Mouse (Mus musculus) megakaryocyte-erythroid progenitor cell, adult 5-6 weeks (primary cell): ENCODE results near the gene Btbd9. TPM values are rescaled to one million over a fixed set of nuclear protein-coding genes. Genes with fewer than 3 reads are reported as not detected.
"Not testable (repeated sequence)": the region's sequence is repeated elsewhere in the genome, so short reads cannot be mapped to it uniquely, and the experiment has no call there.

Experiments used
- ATAC-seq: replicated peaks from 2 replicates; pipeline ENCODE4 v1.8.0; 2016; ENCODE audit warnings: mild to moderate bottlenecking, inconsistent platforms; ENCODE audit not compliant: severe bottlenecking, poor library complexity, low FRiP score, low TSS enrichment
- total RNA-seq, 2 experiments: library from RNA; stranded (forward) in 1 of 2; stranded (reverse) in 1 of 2; fragments of 200-1000, 215-1000 nt in 1 of 2; fragments of >200 nt in 1 of 2; fragmentation: Nextera tagmentation in 1 of 2; gene quantifications; 2 replicates each; pipeline ENCODE4 v1.2.3; 2014 to 2017

Btbd9 gene
- total RNA-seq, 2 experiments from 2014 or later = 8.5 to 19.8 TPM

DNA sequence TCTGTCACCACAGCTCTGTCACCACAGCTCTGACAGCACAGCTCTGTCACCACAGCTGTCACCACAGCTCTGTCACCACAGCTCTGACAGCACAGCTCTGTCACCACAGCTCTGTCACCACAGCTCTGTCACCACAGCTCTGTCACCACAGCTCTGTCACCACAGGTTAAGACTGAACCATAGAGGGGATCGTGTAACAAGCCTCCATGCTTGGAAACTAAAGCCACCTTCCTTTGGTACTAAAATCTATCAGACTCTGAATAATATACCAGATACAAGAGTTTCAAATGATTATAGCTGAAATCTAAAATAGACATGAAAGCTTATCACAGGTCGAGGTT is 57.1 kb downstream of the Btbd9 start:
- not testable (repeated sequence) for ATAC-seq

DNA sequence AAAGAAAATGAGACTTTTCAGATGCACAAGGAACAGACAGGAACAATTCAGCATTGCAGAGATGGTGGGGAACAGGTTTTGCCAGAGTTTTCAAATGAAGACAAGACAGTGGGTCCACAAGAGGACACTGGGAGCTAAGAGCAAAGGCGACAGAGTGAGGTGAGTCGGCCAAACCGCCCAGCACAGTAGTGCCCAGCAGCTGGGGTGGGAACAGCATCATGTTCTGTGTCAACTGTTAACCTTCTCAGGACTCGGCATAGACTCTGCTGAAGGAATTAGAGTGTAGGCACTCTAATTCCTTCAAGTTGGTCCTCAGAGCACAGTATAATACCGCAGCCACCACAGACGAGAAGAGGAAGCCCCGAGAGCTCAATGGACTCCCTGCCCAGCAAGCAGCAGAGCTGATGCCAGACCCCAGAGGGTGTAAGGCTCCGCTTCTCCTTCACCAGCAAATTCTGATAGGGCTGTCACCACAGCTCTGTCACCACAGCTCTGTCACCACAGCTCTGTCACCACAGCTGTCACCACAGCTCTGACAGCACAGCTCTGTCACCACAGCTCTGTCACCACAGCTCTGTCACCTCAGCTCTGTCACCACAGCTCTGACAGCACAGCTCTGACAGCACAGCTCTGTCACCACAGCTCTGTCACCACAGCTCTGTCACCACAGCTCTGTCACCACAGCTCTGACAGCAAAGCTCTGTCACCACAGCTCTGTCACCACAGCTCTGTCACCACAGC is 57.7 kb downstream of the Btbd9 start:
- ATAC-seq = 0 out of 2 replicates have a peak, but pooled peaks have one; percentile 37

DNA sequence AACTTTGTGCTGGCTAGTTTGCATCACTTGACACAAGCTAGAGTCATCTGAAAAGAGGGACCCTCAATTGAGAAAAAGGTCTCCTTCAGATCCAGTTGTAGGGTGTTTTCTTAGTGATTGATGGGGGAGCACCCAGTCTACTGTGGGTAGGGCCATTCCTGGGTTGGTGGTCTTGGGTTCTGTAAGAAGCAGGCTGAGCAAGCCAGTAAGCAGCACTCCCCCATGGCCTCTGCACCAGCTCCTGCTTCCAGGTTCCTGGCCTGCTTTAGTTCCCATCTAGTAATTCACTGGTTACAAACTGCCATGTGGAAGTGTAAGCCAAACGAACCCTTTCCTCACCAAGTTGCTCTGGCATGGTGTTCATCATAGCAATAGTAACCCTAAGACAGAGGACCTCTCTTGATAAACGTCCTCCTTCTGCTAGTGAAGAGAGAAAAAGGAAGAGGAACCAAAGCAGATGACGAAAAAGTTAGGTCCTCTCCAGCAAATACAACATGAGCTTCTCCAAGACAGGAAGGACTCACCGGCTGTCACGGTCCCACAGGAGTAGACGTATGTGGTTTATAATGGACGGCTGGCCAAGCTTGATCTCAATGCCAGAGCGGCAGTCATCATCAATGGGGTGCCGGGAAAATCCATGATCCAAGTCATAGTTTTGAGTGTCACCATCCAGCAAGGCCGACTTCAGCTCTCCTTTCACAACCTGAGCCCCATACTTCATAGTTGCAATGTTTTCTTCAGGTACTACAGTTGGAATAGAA is 59.5 kb downstream of the Btbd9 start:
- ATAC-seq = no peak

DNA sequence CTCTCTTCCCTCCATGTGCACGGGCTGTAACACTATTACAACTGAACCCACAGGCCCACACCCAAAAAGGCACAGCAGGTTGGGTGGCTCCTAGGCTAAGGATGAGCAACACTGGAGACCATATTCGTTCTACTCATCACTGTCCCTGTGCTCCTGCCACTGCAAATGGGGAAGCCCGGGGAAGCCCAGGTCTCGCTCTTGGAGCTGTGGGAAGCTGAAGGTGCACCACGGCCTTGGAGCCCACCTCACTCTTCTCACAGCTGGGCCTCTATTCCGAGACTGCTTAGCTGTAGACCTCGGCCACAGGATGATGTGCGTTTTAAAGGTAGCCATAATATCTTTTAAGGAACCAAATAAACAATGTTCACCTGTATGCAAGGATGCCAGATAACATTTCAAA is 60.9 kb downstream of the Btbd9 start:
- ATAC-seq = no peak

DNA sequence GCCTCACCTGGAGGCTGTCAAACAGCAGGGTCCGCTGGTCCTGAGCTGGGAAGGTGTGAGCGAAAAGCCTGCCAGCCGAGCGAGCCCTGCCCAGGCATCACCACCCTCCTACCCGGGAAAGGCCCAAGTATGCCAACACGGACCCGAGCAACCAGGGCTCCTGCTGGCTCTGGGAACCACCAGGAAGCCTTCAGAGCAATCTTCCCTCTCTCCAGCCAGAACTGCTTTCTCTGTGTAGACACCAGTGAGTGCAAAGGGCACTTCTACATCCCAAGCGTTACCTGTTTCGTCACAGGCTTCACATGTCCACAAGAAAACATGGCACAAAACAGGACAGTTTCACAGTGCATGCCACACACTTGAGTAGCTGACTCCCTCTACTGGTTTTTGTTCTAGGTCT is 63.3 kb downstream of the Btbd9 start:
- ATAC-seq = no peak

DNA sequence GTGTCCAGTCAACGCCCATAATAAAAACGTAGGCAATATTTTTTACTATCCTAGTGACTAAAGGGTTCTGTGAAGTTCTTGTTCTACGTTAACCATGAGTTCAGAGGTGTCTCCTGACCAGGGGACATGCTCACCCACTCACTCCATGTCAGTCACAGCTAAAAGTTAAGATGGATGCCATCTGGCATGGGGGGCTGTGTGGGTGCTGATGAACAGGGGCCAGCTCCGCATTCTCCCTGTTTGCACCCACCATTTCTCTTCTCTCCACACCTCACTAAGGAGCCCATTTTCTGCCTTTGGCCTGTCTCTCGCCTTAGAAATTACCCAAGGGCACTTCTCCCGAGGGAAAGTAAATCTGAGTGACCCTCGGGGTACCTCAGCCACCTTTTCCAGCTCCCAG is 63.8 kb downstream of the Btbd9 start:
- no peak for ATAC-seq

DNA sequence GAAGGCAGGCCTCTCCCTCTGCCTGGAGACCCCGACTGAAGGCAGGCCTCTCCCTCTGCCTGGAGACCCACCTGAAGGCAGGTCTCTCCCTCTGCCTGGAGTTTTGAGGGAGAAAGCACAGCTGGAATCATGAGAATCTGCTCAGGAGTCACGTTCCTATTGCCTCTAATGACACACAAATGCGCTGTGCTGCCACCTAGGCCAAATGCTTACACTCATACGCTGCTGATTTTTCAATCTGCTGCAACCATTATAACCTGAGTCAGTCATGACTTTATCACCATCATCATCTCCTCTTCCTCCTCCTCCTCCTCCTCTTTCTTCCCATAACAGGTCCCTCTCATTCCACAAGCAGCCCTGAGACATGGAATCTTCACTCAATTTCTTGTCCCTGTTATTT is 64.3 kb downstream of the Btbd9 start:
- ATAC-seq = no peak

DNA sequence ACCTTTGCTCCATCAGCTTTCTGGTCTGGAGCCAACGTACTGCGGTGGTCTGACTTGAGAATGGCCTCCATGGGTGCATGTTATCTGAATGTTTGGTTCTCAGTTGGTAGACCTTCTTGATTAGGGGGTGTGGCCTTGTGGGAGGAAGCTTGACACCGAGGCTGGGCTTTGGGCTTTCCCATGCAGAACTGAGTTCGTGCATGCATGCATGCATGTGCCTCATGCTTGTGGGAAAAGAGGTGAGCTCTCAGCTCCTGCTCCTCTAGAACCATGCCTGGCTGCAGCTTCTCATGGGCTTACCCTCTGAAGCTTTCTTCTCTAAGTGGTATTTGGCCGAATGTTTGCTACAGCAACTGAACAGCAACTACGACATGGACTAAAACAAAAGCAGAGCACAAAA is 64.9 kb downstream of the Btbd9 start:
- no peak for ATAC-seq

DNA sequence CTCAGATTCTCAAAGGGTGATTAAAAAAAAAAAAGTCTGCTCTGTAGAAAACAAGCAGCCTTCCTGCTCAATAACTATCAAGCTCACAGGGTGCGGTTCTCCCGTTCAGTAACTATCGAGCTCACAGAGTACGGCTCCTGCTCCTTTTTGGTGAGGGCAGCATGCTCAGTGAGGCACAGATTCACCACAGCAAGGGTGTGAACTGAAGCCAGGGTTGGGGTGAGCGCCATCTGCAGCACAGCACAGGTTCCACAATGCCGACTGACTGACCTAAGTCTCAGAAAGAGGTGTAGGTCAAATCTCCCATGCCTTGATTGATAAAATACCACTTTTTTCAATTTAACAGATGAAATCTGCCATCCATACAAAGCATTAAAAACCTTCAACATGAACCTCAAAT is 66.1 kb downstream of the Btbd9 start:
- ATAC-seq = no peak

DNA sequence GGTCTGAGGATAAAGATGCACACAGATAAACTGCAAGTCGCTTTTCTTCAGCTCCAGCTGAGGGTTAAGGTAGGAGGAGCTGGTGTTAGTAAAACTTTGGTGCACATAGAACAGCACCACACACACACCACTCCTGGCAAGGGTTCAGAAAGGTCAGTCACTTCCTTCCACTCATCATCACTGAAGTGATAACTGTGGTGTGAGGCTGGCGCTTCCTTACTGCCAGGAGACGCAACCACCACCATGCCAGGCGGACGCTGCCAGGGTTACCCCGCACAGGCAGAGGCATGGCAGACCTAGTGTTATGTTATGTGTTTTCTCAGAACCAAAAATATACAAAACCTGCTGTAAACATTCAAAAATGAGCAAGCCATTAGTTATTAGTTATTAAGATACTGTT is 66.6 kb downstream of the Btbd9 start:
- no peak for ATAC-seq

DNA sequence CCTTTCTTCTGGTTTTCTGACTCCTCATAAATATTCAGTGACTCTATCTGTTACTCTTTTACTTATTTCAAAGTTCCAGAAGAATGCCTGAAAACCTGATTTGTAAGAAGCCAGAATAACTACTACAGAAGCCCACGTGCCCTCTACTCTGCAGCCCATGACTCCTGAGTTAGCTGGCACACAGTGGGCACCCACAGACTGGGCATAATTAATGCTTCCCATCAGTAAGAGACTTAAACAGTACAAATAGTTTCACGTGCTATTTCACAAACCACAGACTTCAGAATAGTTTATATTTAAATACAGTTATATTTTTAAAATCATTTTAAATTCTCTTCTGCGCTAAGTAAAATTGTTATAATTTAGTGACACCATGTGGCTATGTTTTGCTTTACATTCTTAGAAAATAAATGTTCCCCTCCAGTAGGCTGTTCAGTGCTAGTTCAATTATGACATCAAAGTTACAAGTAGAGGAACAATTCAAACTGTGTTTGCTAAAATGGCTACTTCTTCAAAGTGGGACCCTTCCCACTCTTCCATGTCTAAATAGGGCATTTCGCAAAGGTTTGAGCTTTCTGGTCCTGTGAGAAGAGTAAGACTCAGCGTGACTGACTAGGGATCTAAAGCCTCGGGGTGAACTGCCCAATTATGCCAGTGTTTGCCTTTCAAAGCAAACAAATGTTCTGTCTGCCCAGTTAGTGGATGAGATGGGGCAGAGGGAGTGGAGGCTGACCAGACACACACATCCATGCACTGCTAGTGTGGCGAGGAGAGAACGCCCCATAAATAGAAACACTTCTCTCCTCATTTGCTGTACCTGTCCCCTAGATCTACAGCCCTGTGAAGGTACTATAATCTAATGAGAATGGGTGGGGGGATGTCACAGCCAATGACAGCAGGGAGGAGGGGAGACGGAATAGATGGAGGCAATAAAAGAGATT is 68.4 kb downstream of the Btbd9 start:
- ATAC-seq = no peak

DNA sequence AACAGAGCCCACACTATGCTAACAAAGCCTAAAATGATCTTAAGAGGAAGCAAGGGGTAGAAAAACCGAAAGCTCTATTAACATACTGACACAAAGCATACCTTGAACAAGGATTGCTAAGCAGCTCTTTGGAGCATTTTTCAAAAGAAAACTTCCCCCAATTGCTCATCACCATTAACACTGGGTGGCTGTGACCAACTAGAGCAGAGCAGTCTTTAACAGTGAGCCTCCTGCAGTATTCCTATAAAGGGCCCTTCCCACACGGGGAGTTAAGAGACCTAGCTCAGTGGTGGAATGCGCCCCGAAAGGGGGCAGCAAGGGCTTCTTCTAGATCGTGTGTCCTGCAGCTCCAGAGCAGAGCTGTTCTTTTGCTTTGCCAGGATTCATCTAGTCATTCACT is 69.4 kb downstream of the Btbd9 start:
- ATAC-seq = no peak

DNA sequence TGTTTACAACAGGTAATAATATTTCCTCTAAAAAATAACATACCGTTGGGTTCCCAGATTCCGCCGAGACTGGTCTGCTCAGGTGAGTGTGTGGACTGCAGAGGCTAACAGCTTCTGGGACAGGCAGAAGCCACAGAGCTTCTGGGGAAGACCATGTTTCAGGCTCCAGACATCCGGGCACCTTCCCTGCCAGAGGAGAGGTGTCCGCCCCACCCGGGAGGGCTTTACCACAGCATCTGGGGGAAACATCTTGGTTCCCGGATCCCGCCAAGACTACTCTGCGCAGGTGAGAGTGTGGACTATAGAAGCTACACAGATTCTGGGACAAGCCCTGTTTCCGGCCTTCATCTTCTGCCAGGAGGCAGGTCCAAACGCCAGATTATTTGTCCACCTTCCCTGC is 76.7 kb downstream of the Btbd9 start:
- ATAC-seq = not testable (repeated sequence)

DNA sequence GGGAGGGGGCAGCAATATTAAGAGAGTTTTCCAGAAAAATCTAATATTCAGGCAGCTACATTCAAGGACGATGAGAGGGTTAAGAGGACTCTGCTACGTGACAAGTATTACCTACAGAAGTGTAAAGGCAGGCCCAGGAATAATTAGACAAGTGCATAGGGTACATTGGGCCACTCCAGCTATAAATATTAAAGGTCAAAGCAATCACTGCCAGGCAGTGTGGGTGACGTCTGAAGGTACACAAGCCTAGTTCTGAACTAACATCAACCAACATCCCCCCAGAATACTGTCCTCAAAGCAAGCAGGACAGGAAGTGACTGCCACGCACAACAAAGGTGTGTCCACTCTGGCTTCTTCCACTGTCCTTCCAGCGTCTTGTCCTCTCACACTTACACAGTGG is 77.5 kb downstream of the Btbd9 start:
- ATAC-seq = no peak

DNA sequence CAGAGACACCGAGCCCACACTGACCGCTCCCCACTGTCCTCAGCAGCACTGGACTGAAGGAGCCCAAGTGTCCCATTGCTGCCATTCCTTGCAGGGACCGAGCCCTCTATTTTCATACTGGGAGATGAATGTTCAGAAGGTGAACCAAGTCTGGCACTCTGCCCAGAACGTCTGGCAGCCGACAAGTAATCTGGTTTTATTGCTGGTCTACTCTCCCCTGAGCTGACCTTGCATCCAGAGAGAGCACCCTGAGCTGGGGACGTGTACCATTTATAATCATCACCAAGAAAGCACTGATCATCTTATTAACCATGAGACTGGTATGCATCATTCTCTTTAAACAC is 77.9 kb downstream of the Btbd9 start:
- no peak for ATAC-seq

DNA sequence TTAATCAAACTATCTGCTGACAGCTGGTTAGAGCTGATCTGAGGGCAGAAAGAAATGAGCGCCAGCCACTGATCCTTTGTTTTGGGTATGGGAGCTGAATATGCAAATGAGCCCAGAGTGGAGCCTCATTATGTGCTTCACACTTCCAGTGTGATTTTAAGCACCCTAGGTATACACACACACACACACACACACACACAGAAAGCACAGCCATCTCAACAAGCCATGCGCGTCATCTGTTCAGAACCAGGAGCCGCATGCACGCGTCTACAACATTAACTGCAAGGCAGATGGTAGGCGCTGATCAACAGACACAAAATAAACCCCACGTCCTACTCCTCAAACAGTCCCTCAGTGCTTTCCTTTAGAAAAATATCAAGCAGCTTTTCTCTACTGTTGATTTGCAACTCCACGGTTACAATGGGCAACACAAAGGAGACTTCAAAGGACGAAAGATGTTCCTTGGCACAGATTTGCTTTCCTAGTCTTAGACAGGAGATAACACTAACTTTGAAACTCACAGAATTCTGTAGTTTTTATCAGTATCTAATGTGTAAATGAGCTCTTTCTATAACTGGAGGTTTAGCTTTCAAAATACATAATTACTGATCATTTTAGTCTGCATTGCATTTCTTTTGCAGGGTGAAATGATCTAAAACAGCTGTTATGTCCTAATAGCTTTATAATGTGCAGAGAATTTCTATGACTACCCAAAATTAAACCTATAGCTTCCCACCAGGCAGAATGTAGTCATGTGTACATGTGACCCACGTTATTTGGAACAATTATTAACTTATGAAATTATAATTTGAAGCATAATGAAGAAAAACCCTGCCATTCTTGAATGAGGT is 78.5 kb downstream of the Btbd9 start:
- ATAC-seq = no peak

DNA sequence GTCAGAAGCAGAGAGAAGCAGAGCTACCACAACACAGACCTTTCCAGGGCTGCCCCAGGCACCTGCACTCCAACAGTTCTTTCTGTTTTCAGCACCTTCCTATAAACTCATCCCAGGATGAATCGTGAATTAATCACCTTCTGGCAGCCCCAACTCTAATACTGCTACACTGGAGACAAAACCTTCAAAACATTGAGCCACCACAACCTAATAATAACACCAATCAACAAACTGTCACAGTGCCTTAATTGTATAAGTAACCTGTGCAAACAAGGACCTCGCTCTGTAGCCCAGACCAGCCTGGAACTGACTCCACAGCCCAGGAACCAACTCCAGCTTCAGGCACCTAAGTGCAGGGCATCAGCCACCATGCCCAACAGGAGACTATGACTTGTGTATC is 80.7 kb downstream of the Btbd9 start:
- ATAC-seq = no peak

DNA sequence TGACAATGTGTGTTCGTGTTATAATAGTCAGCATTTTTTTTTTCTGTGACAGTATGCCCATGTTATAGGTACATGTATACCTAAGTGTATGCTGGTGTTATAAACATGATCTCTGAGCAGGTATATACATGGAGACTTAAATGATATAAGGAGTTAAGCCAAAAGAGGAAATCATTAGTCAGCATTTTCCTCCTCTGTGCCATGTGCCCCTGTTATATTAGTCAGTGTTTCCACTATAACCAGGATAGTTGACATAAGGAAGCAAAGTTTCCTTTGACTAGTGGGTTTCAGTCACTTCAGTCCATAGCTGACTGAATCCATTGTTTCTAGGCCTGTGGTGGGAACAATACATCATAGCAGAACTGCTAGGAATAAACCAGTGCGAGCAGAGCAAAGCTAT is 81.1 kb downstream of the Btbd9 start:
- no peak for ATAC-seq

DNA sequence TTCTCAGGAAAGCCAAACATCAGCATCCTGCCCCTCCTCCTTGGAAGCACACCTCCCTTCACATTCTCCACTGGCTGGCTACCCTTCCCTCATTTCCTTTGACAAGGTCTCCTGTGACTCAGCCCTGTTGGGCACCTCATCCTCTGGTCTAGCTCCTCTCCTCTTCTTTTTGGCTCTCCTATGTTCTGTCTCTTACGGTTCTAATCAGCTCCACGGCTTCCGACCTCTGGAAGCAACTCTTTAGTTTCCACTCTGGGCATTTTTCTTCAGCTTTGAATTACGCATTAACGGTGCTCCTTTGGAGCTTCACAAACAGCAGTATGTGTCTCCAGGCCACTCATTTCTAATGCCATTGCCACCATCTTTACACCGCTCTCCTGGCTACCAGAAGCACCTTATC is 82.8 kb downstream of the Btbd9 start:
- ATAC-seq = no peak
